ENCODE assay signal across 8 mouse cellular contexts in genomic region chr9:72638951-72639842, GRCm38 (mm10). TPM values are rescaled to one million over a fixed set of nuclear protein-coding genes. Genes with fewer than 3 reads are reported as not detected.
A peak's percentile ranks its signal among the peaks of the same experiment; 100 is the strongest.
DNase-seq lines count a peak whose midpoint lies in the region; ATAC-seq and TF ChIP-seq lines count a peak whose summit lies in the region.

No protein-coding gene starts in this region.

- H3K79me2 ChIP-seq in macrophage (ENCODE audit: inconsistent target) = no peaks in the 10 kb centered on the region

- peak overlapping the region; percentile 61 for H3K9ac ChIP-seq in kidney, postnatal 0 days (ENCODE audit: low read depth, low read length)
- H3K9ac ChIP-seq in hindbrain, embryonic 12.5 days = peak overlapping the region; percentile 70

- H3K4me3 ChIP-seq in kidney, postnatal 0 days (replicated peaks; ENCODE audit: low read depth, low read length) = peak overlapping the region; percentile 23
- H3K4me3 ChIP-seq in cortical plate, adult 2 months (ENCODE audit: insufficient read depth, low read length) = peak overlapping the region; percentile 1; the same call in 1 of the 2 replicates
- peak overlapping the region; percentile 34 for H3K4me3 ChIP-seq in hindbrain, embryonic 12.5 days
- H3K4me3 ChIP-seq in macrophage (ENCODE audit: inconsistent target) = no peak overlapping the region

- H3K4me2 ChIP-seq in kidney, postnatal 0 days (ENCODE audit: low read length) = peak overlapping the region; percentile 54
- H3K4me2 ChIP-seq in hindbrain, embryonic 12.5 days (replicated peaks) = peak overlapping the region; percentile 60

- ATAC-seq in kidney, postnatal 0 days (replicated peaks; ENCODE audit: low FRiP score, low read depth) = peak; percentile 85
- peak; percentile 91 for ATAC-seq in hindbrain, embryonic 12.5 days (ENCODE audit: low FRiP score)

- H3K27me3 ChIP-seq in kidney, postnatal 0 days (ENCODE audit: insufficient read depth, low read length) = no peaks in the 10 kb centered on the region
- H3K27me3 ChIP-seq in hindbrain, embryonic 12.5 days = no peaks in the 10 kb centered on the region

- no peaks in the 10 kb centered on the region for H3K9me3 ChIP-seq in kidney, postnatal 0 days (replicated peaks; ENCODE audit: low read length)
- H3K9me3 ChIP-seq in hindbrain, embryonic 12.5 days (replicated peaks) = no peaks in the 10 kb centered on the region

- H3K36me3 ChIP-seq in kidney, postnatal 0 days (ENCODE audit: insufficient read depth, low read length) = no peaks in the 10 kb centered on the region
- H3K36me3 ChIP-seq in hindbrain, embryonic 12.5 days = no peaks in the 10 kb centered on the region
- no peaks in the 10 kb centered on the region for H3K36me3 ChIP-seq in macrophage (ENCODE audit: inconsistent target)

- peak overlapping the region; percentile 99 for H3K27ac ChIP-seq in kidney, postnatal 0 days
- 0 out of 2 replicates have a peak overlapping the region, but pooled peaks have one; percentile 4 for H3K27ac ChIP-seq in cortical plate, adult 2 months (ENCODE audit: insufficient read depth, low read length)
- H3K27ac ChIP-seq in hindbrain, embryonic 12.5 days = peak overlapping the region; percentile 99
- H3K27ac ChIP-seq in macrophage = 0 out of 2 replicates have a peak overlapping the region, but pooled peaks have one; percentile 12

- 44% methylated on average over 9 of the region's 9 CpGs for WGBS in kidney, postnatal 0 days
- 42% methylated on average over 9 of the region's 9 CpGs for WGBS in hindbrain, embryonic 12.5 days
- WGBS in macrophage (ENCODE audit: missing documents) = 87% methylated on average over 8 of the region's 9 CpGs

- peaks cover 19% of the 10 kb centered on the region for H3K4me1 ChIP-seq in kidney, postnatal 0 days (replicated peaks; ENCODE audit: insufficient read depth, low read length)
- no peaks in the 10 kb centered on the region for H3K4me1 ChIP-seq in cortical plate, adult 2 months (ENCODE audit: control insufficient read depth, insufficient read depth, low read length)
- peaks cover 20% of the 10 kb centered on the region for H3K4me1 ChIP-seq in hindbrain, embryonic 12.5 days

- TF ChIP-seq POLR2A in cortical plate, adult 2 months (IDR thresholded peaks at IDR 0.05; ENCODE audit: extremely low read depth, insufficient read depth, low read length) = no peak

- peak; percentile 88 for DNase-seq in kidney, postnatal 0 days (ENCODE audit: low spot score)
- no peak for DNase-seq in kidney, postnatal 14 days
- peak; percentile 14 for DNase-seq in thymus, postnatal 25 days
- DNase-seq in c-Kit-positive CD71-positive TER-119-positive erythroid progenitor cells, embryonic 14.5 days (ENCODE audit: low spot score) = no peak
- DNase-seq in layer of hippocampus, postnatal 25 days (ENCODE audit: extremely low spot score in 1 of 2, low spot score in 1 of 2) = no peak

- no peak for TF ChIP-seq CTCF in kidney, postnatal 0 days (IDR thresholded peaks at IDR 0.05; ENCODE audit: low read depth)
- no peak for TF ChIP-seq CTCF in cortical plate, adult 2 months (IDR thresholded peaks at IDR 0.05; ENCODE audit: extremely low read depth, insufficient read depth, low read length)

RNA-seq across cellular contexts. Expression of gene Nedd4, which starts 22.9 kb away (rescaled TPM):
- 377 and 437 TPM in 2 replicates for polyA plus RNA-seq in kidney, postnatal 0 days (2015; fragmentation: Nextera tagmentation; extraction: Ambion mirVana)
- 207 and 216 TPM in 2 replicates for polyA plus RNA-seq in cortical plate, adult 2 months (2012; rRNA removed)
- polyA plus RNA-seq in hindbrain, embryonic 12.5 days (2016; fragmentation: Nextera tagmentation; extraction: Ambion mirVana) = 704 and 727 TPM in 2 replicates
- total RNA-seq in macrophage (2018; cell fraction: chromatin; rRNA removed) = 10 to 100 TPM in 1 of 26 experiments, 1 to 10 TPM in 14, under 1 TPM in 9, not detected in 2; 0.31 to 70.2 (median 1.3) TPM
- total RNA-seq in macrophage (2018; cell fraction: cytosol; rRNA removed) = 1 to 10 TPM in 1 of 26 experiments, under 1 TPM in 25; 0.15 to 1.2 (median 0.40) TPM
- 10 to 100 TPM in 1 of 26 experiments, 1 to 10 TPM in 10, under 1 TPM in 15; 0.36 to 13.1 (median 0.91) TPM for total RNA-seq in macrophage (2018; cell fraction: nucleus; rRNA removed)
- polyA plus RNA-seq in macrophage (2018) = 0.56 to 1.3 TPM (median 0.77 TPM) in 3 replicates
- total RNA-seq in layer of hippocampus, postnatal 25 days (2021) = 100 to 1,000 TPM; 297 to 304 TPM

Comparison
In these comparisons a context has a peak if more than half of its experiments do, and no peak if none do; other contexts are left out.
1. DNase-seq: peak in kidney, postnatal 0 days (single experiment) and thymus, postnatal 25 days (single experiment); none in kidney, postnatal 14 days (single experiment), c-Kit-positive CD71-positive TER-119-positive erythroid progenitor cells, embryonic 14.5 days (single experiment) and layer of hippocampus, postnatal 25 days (0 of 2).
2. H3K27ac ChIP-seq: peak in every context shown above with its lines; median percentile 99 in kidney, postnatal 0 days; 99 in hindbrain, embryonic 12.5 days; 12 in macrophage; 4 in cortical plate, adult 2 months.
3. RNA of gene Nedd4, which starts 22.9 kb away (polyA plus RNA-seq): 704 to 727 TPM in hindbrain, embryonic 12.5 days, 377 to 437 TPM in kidney, postnatal 0 days and 207 to 216 TPM in cortical plate, adult 2 months; 0.56 to 1.3 TPM in macrophage; every median in the first group is over 10 times any median in the second.